Mouse (Mus musculus): ENCODE results near the gene Nt5m. TPM values are rescaled to one million over a fixed set of nuclear protein-coding genes. Genes with fewer than 3 reads are reported as not detected.

The Nt5m gene
- polyA plus RNA-seq, 1 experiment from 2014 or later, result 74.8 TPM

GRCm38 (mm10) chr11:59893153-59893788 is 54.0 kb downstream of the Nt5m start:
- no peaks in the 10 kb centered on the region for H3K36me3 ChIP-seq
- no peaks in the 10 kb centered on the region for H3K27me3 ChIP-seq
- H3K9me3 ChIP-seq, result no peaks in the 10 kb centered on the region
- no peak overlapping the region for H3K27ac ChIP-seq (replicated peaks)
- ATAC-seq (ENCODE audit: low FRiP score, low read depth), result no peak
- no peak overlapping the region for H3K9ac ChIP-seq
- H3K4me3 ChIP-seq, result no peak overlapping the region
- 65% methylated on average over 10 of the region's 10 CpGs for WGBS
- no peak overlapping the region for H3K4me2 ChIP-seq
- H3K4me1 ChIP-seq (replicated peaks), result peaks cover 15% of the 10 kb centered on the region

GRCm38 (mm10) chr11:59894916-59895315 is 55.7 kb downstream of the Nt5m start:
- no peaks in the 10 kb centered on the region for H3K36me3 ChIP-seq
- H3K4me2 ChIP-seq, result no peak overlapping the region
- H3K9ac ChIP-seq, result no peak overlapping the region
- 77% methylated on average over 6 of the region's 6 CpGs for WGBS
- 0 out of 2 replicates have a peak overlapping the region, but pooled peaks have one; percentile 10 for H3K27ac ChIP-seq (replicated peaks)
- ATAC-seq (ENCODE audit: low FRiP score, low read depth), result no peak
- H3K4me1 ChIP-seq (replicated peaks), result peaks cover 19% of the 10 kb centered on the region
- H3K9me3 ChIP-seq, result no peaks in the 10 kb centered on the region
- H3K4me3 ChIP-seq, result no peak overlapping the region
- no peaks in the 10 kb centered on the region for H3K27me3 ChIP-seq

- Histone ChIP-seq H3K27me3 (no peaks in the 10 kb centered on the region), H3K9ac (no peak overlapping the region), H3K9me3 (no peaks in the 10 kb centered on the region), H3K36me3 (no peaks in the 10 kb centered on the region), H3K27ac (replicated peaks) (0 out of 2 replicates have a peak overlapping the region, but pooled peaks have one; percentile 10), H3K4me2 (no peak overlapping the region), H3K4me3 (no peak overlapping the region), H3K4me1 (replicated peaks) (peaks cover 23% of the 10 kb centered on the region)
- WGBS, result 65% methylated on average over 8 of the region's 8 CpGs
- no peak for ATAC-seq (ENCODE audit: low FRiP score, low read depth)
Observed at GRCm38 (mm10) chr11:59895316-59895715, 56.1 kb downstream of the Nt5m start.

GRCm38 (mm10) chr11:59897981-59898599 is 58.8 kb downstream of the Nt5m start:
- Histone ChIP-seq H3K27ac (replicated peaks) (no peak overlapping the region), H3K27me3 (no peaks in the 10 kb centered on the region), H3K4me2 (no peak overlapping the region), H3K9me3 (no peaks in the 10 kb centered on the region), H3K9ac (no peak overlapping the region), H3K36me3 (no peaks in the 10 kb centered on the region), H3K4me1 (replicated peaks) (peaks cover 16% of the 10 kb centered on the region), H3K4me3 (no peak overlapping the region)
- WGBS, result 69% methylated on average over 11 of the region's 11 CpGs
- no peak for ATAC-seq (ENCODE audit: low FRiP score, low read depth)

GRCm38 (mm10) chr11:59899711-59900685 is 60.8 kb downstream of the Nt5m start:
- H3K9ac ChIP-seq, result no peak overlapping the region

GRCm38 (mm10) chr11:59900995-59901394 is 61.7 kb downstream of the Nt5m start:
- Histone ChIP-seq H3K9ac (no peak overlapping the region), H3K9me3 (no peaks in the 10 kb centered on the region), H3K4me1 (replicated peaks) (peaks cover 16% of the 10 kb centered on the region), H3K4me3 (no peak overlapping the region), H3K27me3 (no peaks in the 10 kb centered on the region), H3K27ac (replicated peaks) (0 out of 2 replicates have a peak overlapping the region, but pooled peaks have one; percentile 45), H3K4me2 (no peak overlapping the region), H3K36me3 (no peaks in the 10 kb centered on the region)
- WGBS, result 92% methylated on average over 1 of the region's 1 CpGs
- no peak for ATAC-seq (ENCODE audit: low FRiP score, low read depth)

More at GRCm38 (mm10) chr11:59899711-59900685, 60.8 kb downstream of the Nt5m start:
- peak overlapping the region; percentile 58 for H3K27ac ChIP-seq (replicated peaks)
- peaks cover 16% of the 10 kb centered on the region for H3K4me1 ChIP-seq (replicated peaks)
- H3K9me3 ChIP-seq, result no peaks in the 10 kb centered on the region
- H3K4me2 ChIP-seq, result no peak overlapping the region
- H3K27me3 ChIP-seq, result no peaks in the 10 kb centered on the region
- H3K36me3 ChIP-seq, result no peaks in the 10 kb centered on the region
- peak; percentile 38; the same call in 1 of the 2 replicates for ATAC-seq (ENCODE audit: low FRiP score, low read depth)
- no peak overlapping the region for H3K4me3 ChIP-seq
- WGBS, result 45% methylated on average over 13 of the region's 13 CpGs

GRCm38 (mm10) chr11:59902045-59902726 is 62.9 kb downstream of the Nt5m start:
- H3K4me2 ChIP-seq, result no peak overlapping the region
- no peaks in the 10 kb centered on the region for H3K36me3 ChIP-seq
- H3K4me3 ChIP-seq, result no peak overlapping the region
- no peak overlapping the region for H3K9ac ChIP-seq
- H3K27me3 ChIP-seq, result no peaks in the 10 kb centered on the region
- ATAC-seq (ENCODE audit: low FRiP score, low read depth), result no peak
- WGBS, result 60% methylated on average over 8 of the region's 8 CpGs
- H3K9me3 ChIP-seq, result no peaks in the 10 kb centered on the region
- no peak overlapping the region for H3K27ac ChIP-seq (replicated peaks)
- peaks cover 16% of the 10 kb centered on the region for H3K4me1 ChIP-seq (replicated peaks)

GRCm38 (mm10) chr11:59906521-59907123 is 67.4 kb downstream of the Nt5m start:
- no peaks in the 10 kb centered on the region for H3K9me3 ChIP-seq
- WGBS, result 93% methylated on average over 6 of the region's 6 CpGs

GRCm38 (mm10) chr11:59908446-59908845 is 69.2 kb downstream of the Nt5m start:
- no peaks in the 10 kb centered on the region for H3K4me1 ChIP-seq (replicated peaks)
- no peak overlapping the region for H3K27ac ChIP-seq (replicated peaks)
- no peaks in the 10 kb centered on the region for H3K27me3 ChIP-seq
- no peaks in the 10 kb centered on the region for H3K36me3 ChIP-seq
- no peak overlapping the region for H3K4me2 ChIP-seq
- ATAC-seq (ENCODE audit: low FRiP score, low read depth), result no peak
- H3K4me3 ChIP-seq, result no peak overlapping the region
- H3K9ac ChIP-seq, result no peak overlapping the region
- 61% methylated on average over 3 of the region's 3 CpGs for whole genome bisulfite sequencing
- no peaks in the 10 kb centered on the region for H3K9me3 ChIP-seq

More at GRCm38 (mm10) chr11:59906521-59907123, 67.4 kb downstream of the Nt5m start:
- ATAC-seq (ENCODE audit: low FRiP score, low read depth), result no peak
- no peaks in the 10 kb centered on the region for H3K27me3 ChIP-seq
- no peaks in the 10 kb centered on the region for H3K36me3 ChIP-seq
- no peak overlapping the region for H3K9ac ChIP-seq
- no peak overlapping the region for H3K27ac ChIP-seq (replicated peaks)
- H3K4me3 ChIP-seq, result no peak overlapping the region
- no peak overlapping the region for H3K4me2 ChIP-seq
- 0 out of 2 replicates have a peak, but pooled peaks cover 4% of the 10 kb centered on the region for H3K4me1 ChIP-seq (replicated peaks)

- Histone ChIP-seq H3K4me2 (no peak overlapping the region), H3K9ac (no peak overlapping the region), H3K4me3 (no peak overlapping the region), H3K27ac (replicated peaks) (no peak overlapping the region), H3K4me1 (replicated peaks) (no peaks in the 10 kb centered on the region), H3K36me3 (no peaks in the 10 kb centered on the region), H3K27me3 (no peaks in the 10 kb centered on the region), H3K9me3 (no peaks in the 10 kb centered on the region)
- no peak for ATAC-seq (ENCODE audit: low FRiP score, low read depth)
Observed at GRCm38 (mm10) chr11:59910586-59910985, 71.3 kb downstream of the Nt5m start.

GRCm38 (mm10) chr11:59911523-59911922 is 72.3 kb downstream of the Nt5m start:
- 97% methylated on average over 1 of the region's 1 CpGs for WGBS
- no peaks in the 10 kb centered on the region for H3K27me3 ChIP-seq
- no peak overlapping the region for H3K9ac ChIP-seq
- no peak overlapping the region for H3K4me3 ChIP-seq
- no peaks in the 10 kb centered on the region for H3K4me1 ChIP-seq (replicated peaks)
- no peaks in the 10 kb centered on the region for H3K36me3 ChIP-seq
- no peak for ATAC-seq (ENCODE audit: low FRiP score, low read depth)
- H3K9me3 ChIP-seq, result no peaks in the 10 kb centered on the region
- no peak overlapping the region for H3K27ac ChIP-seq (replicated peaks)
- H3K4me2 ChIP-seq, result no peak overlapping the region

Data from hindbrain, embryonic 15.5 days (tissue).